Mouse (Mus musculus): ENCODE data around the gene Lrp1. TPM values are rescaled to one million over a fixed set of nuclear protein-coding genes. Genes with fewer than 3 reads are reported as not detected.
A peak's percentile ranks its signal among the peaks of the same experiment; 100 is the strongest.

The Lrp1 gene
- 98.2 and 99.4 TPM in 2 replicates for polyA plus RNA-seq (2015; fragmentation: Nextera tagmentation; extraction: Ambion mirVana)

DNA sequence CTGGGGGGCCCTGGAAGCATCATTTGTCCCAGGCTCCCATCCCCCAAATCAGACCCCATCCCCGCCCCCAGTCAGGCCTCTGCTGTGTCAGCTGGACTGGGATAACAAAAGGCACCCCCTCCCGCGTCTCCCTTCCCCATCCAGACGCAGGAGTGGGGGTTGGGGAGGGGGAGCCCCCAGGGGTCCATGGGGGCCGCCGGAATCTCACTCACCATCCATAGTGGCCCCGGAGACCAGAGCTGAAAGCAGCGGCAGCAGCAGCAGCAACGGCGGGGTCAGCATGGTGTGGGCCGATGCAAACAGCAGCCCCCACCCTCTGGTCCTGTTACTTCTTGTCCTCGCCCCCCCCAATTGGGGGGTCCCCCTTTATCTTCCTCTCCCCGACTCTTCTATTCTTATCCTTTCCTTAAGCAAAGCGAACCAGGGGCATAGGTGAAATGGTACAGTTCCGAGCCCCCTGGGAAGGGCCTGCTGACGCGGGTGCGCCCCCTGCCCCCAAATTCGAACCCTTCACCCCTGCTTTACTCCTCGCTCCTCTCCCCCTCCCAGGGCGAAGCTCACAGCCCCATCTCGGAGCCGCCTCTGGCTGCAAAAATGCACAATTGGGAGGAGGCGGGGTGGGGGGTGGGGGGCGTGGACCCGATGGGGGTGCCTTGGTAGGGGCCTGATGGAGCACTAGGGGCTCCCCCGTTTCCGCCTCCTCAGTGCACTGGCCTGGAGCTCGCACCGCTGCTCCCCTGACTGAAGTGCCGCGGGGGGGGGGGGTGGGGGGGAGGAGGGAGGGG, at the start of gene Lrp1:
Gene Lrp1, minus strand, starts transcription at position 743 of the 785 bp plus-strand sequence.
- peak within 1 kb of the TSS; percentile 91 for H3K4me3 ChIP-seq (replicated peaks)
- peaks cover 2% of the 10 kb centered on the region; the same call in 1 of the 2 replicates for H3K36me3 ChIP-seq
- H3K4me2 ChIP-seq (replicated peaks) = peak within 1 kb of the TSS; percentile 84
- H3K9me3 ChIP-seq = no peaks in the 10 kb centered on the region
- H3K27me3 ChIP-seq = no peaks in the 10 kb centered on the region
- peaks cover 53% of the 10 kb centered on the region for H3K4me1 ChIP-seq (replicated peaks)
- H3K27ac ChIP-seq = peak within 1 kb of the TSS; percentile 94
- WGBS = under 1% methylated on average over 30 of the region's 32 CpGs
- peak; percentile 80 for ATAC-seq
- peak within 1 kb of the TSS; percentile 97 for H3K9ac ChIP-seq (replicated peaks)

DNA sequence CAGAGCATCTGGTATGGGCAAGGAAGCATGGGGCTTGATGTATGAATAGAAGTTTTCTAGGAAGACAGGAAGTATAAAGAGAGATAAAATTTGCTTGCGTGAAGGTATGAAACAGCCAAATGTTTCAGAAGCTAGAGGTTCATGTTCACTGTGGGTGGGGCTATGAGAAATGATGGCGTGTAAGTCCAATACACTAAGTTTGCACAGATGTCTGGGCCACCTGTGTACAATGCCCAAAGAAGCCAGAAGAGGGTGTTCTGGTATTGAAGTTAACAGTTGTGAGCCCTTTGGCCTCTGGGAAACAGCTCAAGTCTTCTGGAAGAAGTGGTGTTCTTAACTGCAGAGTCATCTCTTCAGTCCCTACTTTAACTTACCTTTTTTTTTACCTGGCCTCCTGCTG, 49.2 kb upstream of the Lrp1 start:
- Histone ChIP-seq H3K27ac (no peak overlapping the region), H3K27me3 (peaks cover 50% of the 10 kb centered on the region), H3K4me3 (replicated peaks) (no peak overlapping the region), H3K4me1 (replicated peaks) (peaks cover 40% of the 10 kb centered on the region), H3K4me2 (replicated peaks) (no peak overlapping the region), H3K9me3 (no peaks in the 10 kb centered on the region), H3K36me3 (no peaks in the 10 kb centered on the region), H3K9ac (replicated peaks) (no peak overlapping the region)
- no peak for ATAC-seq
- WGBS = 92% methylated on average over 2 of the region's 2 CpGs

DNA sequence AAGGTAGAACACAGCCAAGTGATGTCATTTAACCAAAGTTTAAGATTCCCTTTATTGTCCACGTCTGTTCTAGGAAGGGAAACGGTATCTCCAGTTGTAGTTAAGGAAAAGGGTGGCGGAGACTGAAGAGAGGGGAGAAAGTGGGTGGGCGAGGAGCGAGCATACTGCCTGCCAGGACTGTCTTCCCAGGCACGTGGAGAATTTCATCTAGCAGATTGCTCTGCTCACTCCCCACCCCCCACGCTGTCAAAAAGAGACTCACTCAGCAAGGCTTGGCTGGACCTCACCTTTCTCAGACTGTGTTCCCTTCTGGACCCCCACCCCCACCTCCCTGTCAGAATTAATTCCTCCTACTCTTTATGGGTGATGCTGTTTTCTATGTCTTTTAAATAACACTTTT, 48.2 kb upstream of the Lrp1 start:
- Histone ChIP-seq H3K9ac (replicated peaks) (no peak overlapping the region), H3K4me2 (replicated peaks) (no peak overlapping the region), H3K27ac (no peak overlapping the region), H3K27me3 (peaks cover 60% of the 10 kb centered on the region), H3K4me3 (replicated peaks) (no peak overlapping the region), H3K36me3 (no peaks in the 10 kb centered on the region), H3K9me3 (no peaks in the 10 kb centered on the region), H3K4me1 (replicated peaks) (peaks cover 48% of the 10 kb centered on the region)
- 25% methylated on average over 7 of the region's 7 CpGs for WGBS
- no peak for ATAC-seq

DNA sequence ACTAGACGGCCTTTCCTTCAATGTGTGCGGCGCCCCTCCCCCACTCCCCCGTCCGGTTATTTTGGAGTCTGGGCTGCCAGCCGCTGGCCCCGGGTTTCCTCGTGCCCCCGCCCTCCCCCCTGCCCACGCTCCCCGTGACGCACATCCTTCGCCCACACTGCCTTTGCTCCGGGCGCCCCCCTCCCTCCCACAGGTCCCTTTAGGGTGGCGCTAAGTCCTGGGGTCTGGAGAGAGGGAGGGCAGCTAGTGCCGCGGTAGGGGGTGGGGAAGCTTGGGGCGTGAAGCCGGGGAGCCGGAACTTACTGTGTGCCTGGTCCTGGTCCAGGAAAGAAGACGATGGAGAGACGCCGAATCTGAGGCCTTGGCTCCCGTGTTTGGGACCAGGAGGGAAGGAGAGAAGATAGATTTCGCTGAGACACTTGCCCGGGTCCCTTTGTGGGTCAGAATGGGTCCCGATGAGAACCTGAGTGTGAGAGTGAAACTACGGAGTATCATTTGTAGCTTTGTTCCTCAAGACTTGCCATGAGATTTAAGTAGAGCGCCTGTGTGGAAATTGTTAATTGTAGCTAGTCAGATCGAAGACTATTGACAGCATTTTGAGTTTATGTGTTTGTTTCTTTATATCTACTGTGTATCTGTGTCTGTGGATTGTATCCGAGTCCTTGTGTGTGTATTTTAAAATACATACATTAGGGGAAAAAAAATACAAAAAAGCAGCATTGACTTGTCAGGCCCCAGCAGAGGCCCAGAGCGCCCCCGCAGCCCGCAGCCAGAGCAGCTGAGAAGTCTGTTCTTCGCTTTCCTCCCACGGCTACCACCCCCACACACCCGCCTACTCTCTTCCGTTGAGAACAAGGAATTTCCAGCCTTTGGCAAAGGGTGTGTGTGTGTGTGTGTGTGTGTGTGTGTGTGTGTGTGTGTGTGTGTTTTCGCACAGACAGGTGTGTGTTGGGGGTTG, 47.4 kb upstream of the Lrp1 start, which contains the start of gene Nab2:
Gene Nab2, minus strand, starts transcription at position 476 of the 958 bp plus-strand sequence.
- H3K4me3 ChIP-seq (replicated peaks) = peak within 1 kb of the TSS; percentile 59
- no peak for ATAC-seq
- H3K4me2 ChIP-seq (replicated peaks) = peak within 1 kb of the TSS; percentile 90
- no peaks in the 10 kb centered on the region for H3K9me3 ChIP-seq
- peaks cover 49% of the 10 kb centered on the region for H3K4me1 ChIP-seq (replicated peaks)
- H3K9ac ChIP-seq (replicated peaks) = peak within 1 kb of the TSS; percentile 59
- peak within 1 kb of the TSS; percentile 44 for H3K27ac ChIP-seq
- 3% methylated on average over 40 of the region's 40 CpGs for WGBS
- H3K27me3 ChIP-seq = peaks cover 68% of the 10 kb centered on the region
- H3K36me3 ChIP-seq = no peaks in the 10 kb centered on the region

DNA sequence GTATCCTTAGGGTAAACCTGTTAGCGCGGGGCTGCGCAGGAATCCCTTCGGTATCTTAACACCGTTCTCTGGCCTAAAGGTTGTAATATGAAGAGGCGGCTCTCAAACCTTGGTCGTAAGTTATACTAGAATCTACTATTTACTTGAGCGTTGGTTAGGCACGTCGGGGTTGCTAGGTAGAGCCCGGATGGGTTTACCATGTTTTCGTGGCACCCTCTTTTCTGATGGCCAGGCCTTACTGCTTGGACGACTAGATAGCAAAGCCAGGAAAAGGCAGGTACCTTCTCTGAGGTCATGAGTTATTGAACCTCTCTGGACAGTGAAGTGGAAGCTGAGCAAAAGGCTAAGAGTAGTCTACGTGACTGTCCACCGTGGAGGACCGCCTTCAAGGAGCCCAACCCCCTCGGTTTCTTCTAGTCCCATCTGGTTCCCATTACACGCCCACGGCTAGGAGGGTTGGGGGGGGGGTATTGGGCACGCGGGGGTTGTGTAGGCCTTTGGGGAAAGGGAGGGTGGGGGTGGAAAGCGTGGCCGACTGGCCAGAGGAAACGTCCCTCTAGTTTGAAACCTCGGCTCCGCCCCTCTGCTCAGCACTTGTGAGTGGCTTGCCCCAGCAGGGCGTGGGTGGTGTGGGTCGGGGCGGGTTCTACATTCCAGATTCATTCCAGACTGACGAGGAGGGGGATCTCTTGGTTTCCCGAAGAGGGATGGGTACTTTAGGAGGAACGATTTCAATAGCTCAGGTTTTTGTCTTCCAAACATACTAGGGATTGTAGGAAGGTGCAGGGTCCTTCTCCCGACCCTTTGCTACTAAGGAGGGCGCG, 46.5 kb upstream of the Lrp1 start:
- no peaks in the 10 kb centered on the region for H3K36me3 ChIP-seq
- peaks cover 77% of the 10 kb centered on the region for H3K27me3 ChIP-seq
- peak overlapping the region; percentile 59 for H3K4me3 ChIP-seq (replicated peaks)
- peaks cover 52% of the 10 kb centered on the region for H3K4me1 ChIP-seq (replicated peaks)
- peak overlapping the region; percentile 70 for H3K9ac ChIP-seq (replicated peaks)
- 3% methylated on average over 35 of the region's 35 CpGs for WGBS
- H3K27ac ChIP-seq = no peak overlapping the region
- H3K9me3 ChIP-seq = no peaks in the 10 kb centered on the region
- peak overlapping the region; percentile 90 for H3K4me2 ChIP-seq (replicated peaks)
- ATAC-seq = no peak

- peak within 1 kb of the TSS; percentile 59 for H3K4me3 ChIP-seq (replicated peaks)
- no peak within 1 kb of the TSS for H3K27ac ChIP-seq
- H3K9me3 ChIP-seq = no peaks in the 10 kb centered on the region
- peak within 1 kb of the TSS; percentile 90 for H3K4me2 ChIP-seq (replicated peaks)
- H3K27me3 ChIP-seq = peaks cover 85% of the 10 kb centered on the region
- H3K9ac ChIP-seq (replicated peaks) = peak within 1 kb of the TSS; percentile 70
- H3K4me1 ChIP-seq (replicated peaks) = peaks cover 60% of the 10 kb centered on the region
- ATAC-seq = peak; percentile 53
- 2% methylated on average over 65 of the region's 73 CpGs for WGBS
- no peaks in the 10 kb centered on the region for H3K36me3 ChIP-seq
Observed at GRCm38 (mm10) chr10:127666501-127667268, 45.7 kb upstream of the Lrp1 start, which contains the start of gene Nemp1. Gene Nemp1, plus strand, starts transcription at chr10:127666901.

DNA sequence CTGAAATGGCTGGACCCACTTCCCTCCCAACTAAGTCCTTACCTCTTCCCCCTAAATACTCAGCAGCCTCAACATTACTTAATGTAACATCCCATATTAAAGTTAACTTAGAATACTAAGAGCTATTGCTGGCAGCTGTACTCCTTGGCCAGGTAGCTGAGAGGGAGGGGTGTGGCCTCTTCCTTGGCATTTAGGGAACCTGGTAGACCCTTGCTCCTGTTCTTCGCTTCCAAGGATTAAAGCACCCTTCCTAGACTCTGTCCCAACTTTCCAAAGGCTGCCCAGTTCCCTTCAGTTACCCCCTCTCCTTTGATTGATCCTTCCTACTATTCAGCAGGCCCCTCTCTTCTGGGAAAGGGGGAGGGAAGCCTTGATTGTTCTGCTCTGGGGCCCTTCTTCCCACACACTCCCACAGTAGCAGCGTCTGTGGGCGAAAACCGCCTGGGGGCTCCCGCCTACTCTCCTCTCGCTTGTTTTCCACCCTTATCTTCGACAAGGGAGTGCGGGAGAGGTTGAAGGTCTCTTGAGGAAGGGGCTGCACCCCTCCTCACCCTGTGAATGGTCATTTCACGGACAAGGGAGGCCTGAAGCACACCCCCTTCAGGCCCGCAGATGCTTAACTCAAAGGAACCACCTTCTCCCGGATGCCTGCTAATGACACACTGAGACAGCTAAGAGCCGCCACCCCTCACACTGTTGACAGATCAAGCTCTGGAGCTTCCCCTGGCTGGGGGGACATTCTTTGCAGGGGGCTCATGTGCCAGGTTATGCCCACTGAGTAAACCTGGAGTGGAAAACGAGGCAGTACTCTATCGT, 44.6 kb upstream of the Lrp1 start:
- ATAC-seq = no peak
- Histone ChIP-seq H3K4me2 (replicated peaks) (peak overlapping the region; percentile 90), H3K4me3 (replicated peaks) (peak overlapping the region; percentile 59), H3K9me3 (no peaks in the 10 kb centered on the region), H3K27me3 (peaks cover 96% of the 10 kb centered on the region), H3K4me1 (replicated peaks) (peaks cover 64% of the 10 kb centered on the region), H3K36me3 (no peaks in the 10 kb centered on the region), H3K27ac (no peak overlapping the region), H3K9ac (replicated peaks) (peak overlapping the region; percentile 70)
- 3% methylated on average over 14 of the region's 14 CpGs for WGBS

DNA sequence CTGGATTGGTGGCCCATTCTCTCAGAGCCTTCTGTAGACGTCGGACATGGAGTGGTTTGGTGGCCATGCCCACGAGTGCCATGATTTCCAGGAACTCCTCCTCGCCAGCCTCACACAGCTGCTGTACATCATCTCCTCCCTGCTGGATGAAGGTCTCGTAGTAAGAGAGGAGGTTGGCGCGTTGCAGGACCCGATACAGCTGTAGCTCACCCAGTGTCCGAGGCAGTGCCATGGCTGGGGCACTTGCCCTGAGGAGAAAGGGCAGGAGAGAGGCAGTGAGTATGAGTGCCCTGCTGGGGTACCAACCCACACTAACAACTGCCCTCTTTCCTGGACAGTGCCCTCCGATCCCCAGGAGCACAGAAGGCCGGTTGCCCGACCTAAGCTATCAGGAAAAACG, 43.9 kb upstream of the Lrp1 start:
- Histone ChIP-seq H3K4me1 (replicated peaks) (peaks cover 64% of the 10 kb centered on the region), H3K27me3 (peaks cover 96% of the 10 kb centered on the region), H3K9ac (replicated peaks) (no peak overlapping the region), H3K36me3 (no peaks in the 10 kb centered on the region), H3K4me3 (replicated peaks) (no peak overlapping the region; the same call in 1 of the 2 replicates), H3K27ac (no peak overlapping the region), H3K4me2 (replicated peaks) (peak overlapping the region; percentile 90), H3K9me3 (no peaks in the 10 kb centered on the region)
- 10% methylated on average over 13 of the region's 13 CpGs for WGBS
- no peak for ATAC-seq

- Histone ChIP-seq H3K4me2 (replicated peaks) (no peak overlapping the region; the same call in 1 of the 2 replicates), H3K36me3 (no peaks in the 10 kb centered on the region), H3K9me3 (no peaks in the 10 kb centered on the region), H3K9ac (replicated peaks) (no peak overlapping the region), H3K4me1 (replicated peaks) (peaks cover 62% of the 10 kb centered on the region), H3K4me3 (replicated peaks) (0 out of 2 replicates have a peak overlapping the region, but pooled peaks have one; percentile 6), H3K27ac (no peak overlapping the region), H3K27me3 (peaks cover 94% of the 10 kb centered on the region)
- no peak for ATAC-seq
- WGBS = 8% methylated on average over 16 of the region's 16 CpGs
Observed at GRCm38 (mm10) chr10:127664166-127664565, 43.2 kb upstream of the Lrp1 start.

GRCm38 (mm10) chr10:127663590-127663989, 42.6 kb upstream of the Lrp1 start:
- Histone ChIP-seq H3K27ac (no peak overlapping the region), H3K9ac (replicated peaks) (no peak overlapping the region), H3K4me3 (replicated peaks) (no peak overlapping the region), H3K4me1 (replicated peaks) (peaks cover 57% of the 10 kb centered on the region), H3K4me2 (replicated peaks) (no peak overlapping the region), H3K36me3 (no peaks in the 10 kb centered on the region), H3K27me3 (peaks cover 89% of the 10 kb centered on the region), H3K9me3 (no peaks in the 10 kb centered on the region)
- ATAC-seq = no peak
- WGBS = 26% methylated on average over 5 of the region's 5 CpGs

Measured in midbrain, embryonic 13.5 days (tissue).